Mouse (Mus musculus) c-Kit-positive CD71-positive TER-119-negative erythroid progenitor cells, embryonic 14.5 days (primary cell): ENCODE results near the gene Zfp786.
"Not testable (repeated sequence)": the region's sequence is repeated elsewhere in the genome, so short reads cannot be mapped to it uniquely, and the experiment has no call there.

Experiments used
- DNase-seq: peaks from one replicate; pipeline ENCODE4 v3.0.0-alpha.2; 2013; ENCODE audit warnings: low read depth

Zfp786 gene

GRCm38 (mm10) chr6:47781091-47781968 is 49.3 kb downstream of the Zfp786 start:
- peak; percentile 74 for DNase-seq

- peak; percentile 75 for DNase-seq
Measured at GRCm38 (mm10) chr6:47780576-47781013, 50.1 kb downstream of the Zfp786 start.

GRCm38 (mm10) chr6:47771760-47772159 is 58.9 kb downstream of the Zfp786 start:
- DNase-seq, result not testable (repeated sequence)

GRCm38 (mm10) chr6:47771113-47771512 is 59.6 kb downstream of the Zfp786 start:
- not testable (repeated sequence) for DNase-seq

GRCm38 (mm10) chr6:47769861-47770260 is 60.8 kb downstream of the Zfp786 start:
- DNase-seq, result not testable (repeated sequence)
